Mouse (Mus musculus): Measurements from ENCODE around the gene Slc26a8. TPM values are rescaled to one million over a fixed set of nuclear protein-coding genes. Genes with fewer than 3 reads are reported as not detected.

Gene Slc26a8
- polyA plus RNA-seq, 2 experiments: 0.77 to 2.6 TPM

DNA sequence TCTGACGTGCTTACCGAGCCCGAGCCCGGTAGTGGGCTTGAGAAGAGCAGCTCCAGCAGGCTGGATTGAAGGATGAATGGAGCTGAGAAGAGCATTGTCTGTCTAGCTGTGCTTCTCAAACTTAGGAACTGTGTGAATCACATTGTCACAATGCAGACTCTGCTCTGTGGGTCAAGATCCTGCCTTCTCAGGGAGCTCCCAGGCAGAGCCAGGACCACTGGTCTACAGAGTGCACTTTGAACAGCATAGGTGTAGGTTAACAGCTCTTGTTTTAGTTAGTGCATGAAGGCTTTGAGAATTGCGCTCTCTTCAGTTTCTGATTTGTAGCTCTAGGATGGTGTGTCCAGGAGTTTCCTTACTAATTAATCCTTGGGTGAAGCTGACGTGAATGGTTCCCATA is 21.2 kb upstream of the Slc26a8 start:
- DNase-seq (ENCODE audit: low spot score): no peak
- Histone ChIP-seq H3K36me3 (ENCODE audit: control insufficient read depth, insufficient read depth, low read length) (peaks cover 28% of the 10 kb centered on the region), H3K4me3 (replicated peaks; ENCODE audit: low read length) (no peak overlapping the region), H3K4me2 (replicated peaks; ENCODE audit: low read depth, low read length, severe bottlenecking) (no peak overlapping the region), H3K9ac (ENCODE audit: low read depth, low read length, severe bottlenecking) (no peak overlapping the region), H3K27me3 (ENCODE audit: control insufficient read depth, insufficient read depth, low read length) (no peaks in the 10 kb centered on the region), H3K4me1 (ENCODE audit: control insufficient read depth, insufficient read depth, low read length) (peaks cover 5% of the 10 kb centered on the region; the same call in 1 of the 2 replicates), H3K9me3 (ENCODE audit: control insufficient read depth, low read length) (no peaks in the 10 kb centered on the region), H3K27ac (replicated peaks; ENCODE audit: low read depth, low read length) (no peak overlapping the region)
- TF ChIP-seq POLR2A (IDR thresholded peaks at IDR 0.05; ENCODE audit: borderline replicate concordance, extremely low read depth, insufficient read depth, insufficient read length): no peak
- 94% methylated on average over 6 of the region's 6 CpGs for WGBS
- ATAC-seq (ENCODE audit: low FRiP score, low read depth): no peak

GRCm38 (mm10) chr17:28710291-28710688 is 20.3 kb upstream of the Slc26a8 start:
- TF ChIP-seq POLR2A (IDR thresholded peaks at IDR 0.05; ENCODE audit: borderline replicate concordance, extremely low read depth, insufficient read depth, insufficient read length): no peak
- H3K9me3 ChIP-seq (ENCODE audit: control insufficient read depth, low read length): no peaks in the 10 kb centered on the region
- H3K4me3 ChIP-seq (replicated peaks; ENCODE audit: low read length): no peak overlapping the region
- no peaks in the 10 kb centered on the region for H3K27me3 ChIP-seq (ENCODE audit: control insufficient read depth, insufficient read depth, low read length)
- DNase-seq (ENCODE audit: low spot score): no peak
- H3K27ac ChIP-seq (replicated peaks; ENCODE audit: low read depth, low read length): no peak overlapping the region
- no peak overlapping the region for H3K9ac ChIP-seq (ENCODE audit: low read depth, low read length, severe bottlenecking)
- H3K4me1 ChIP-seq (ENCODE audit: control insufficient read depth, insufficient read depth, low read length): peaks cover 5% of the 10 kb centered on the region; the same call in 1 of the 2 replicates
- 83% methylated on average over 8 of the region's 8 CpGs for WGBS
- H3K4me2 ChIP-seq (replicated peaks; ENCODE audit: low read depth, low read length, severe bottlenecking): no peak overlapping the region
- no peak for ATAC-seq (ENCODE audit: low FRiP score, low read depth)
- H3K36me3 ChIP-seq (ENCODE audit: control insufficient read depth, insufficient read depth, low read length): peaks cover 19% of the 10 kb centered on the region

- 81% methylated on average over 8 of the region's 8 CpGs for WGBS
- ATAC-seq (ENCODE audit: low FRiP score, low read depth): no peak
- H3K4me1 ChIP-seq (ENCODE audit: control insufficient read depth, insufficient read depth, low read length): peaks cover 5% of the 10 kb centered on the region; the same call in 1 of the 2 replicates
- H3K36me3 ChIP-seq (ENCODE audit: control insufficient read depth, insufficient read depth, low read length): peaks cover 13% of the 10 kb centered on the region
- no peak for TF ChIP-seq POLR2A (IDR thresholded peaks at IDR 0.05; ENCODE audit: borderline replicate concordance, extremely low read depth, insufficient read depth, insufficient read length)
- no peak overlapping the region for H3K4me2 ChIP-seq (replicated peaks; ENCODE audit: low read depth, low read length, severe bottlenecking)
- DNase-seq (ENCODE audit: low spot score): no peak
- no peaks in the 10 kb centered on the region for H3K9me3 ChIP-seq (ENCODE audit: control insufficient read depth, low read length)
- H3K27ac ChIP-seq (replicated peaks; ENCODE audit: low read depth, low read length): no peak overlapping the region
- H3K9ac ChIP-seq (ENCODE audit: low read depth, low read length, severe bottlenecking): no peak overlapping the region
- H3K4me3 ChIP-seq (replicated peaks; ENCODE audit: low read length): no peak overlapping the region
- H3K27me3 ChIP-seq (ENCODE audit: control insufficient read depth, insufficient read depth, low read length): no peaks in the 10 kb centered on the region
Measured at GRCm38 (mm10) chr17:28709552-28710290, 19.7 kb upstream of the Slc26a8 start.

- Histone ChIP-seq H3K9ac (ENCODE audit: low read depth, low read length, severe bottlenecking) (no peak overlapping the region), H3K9me3 (ENCODE audit: control insufficient read depth, low read length) (no peaks in the 10 kb centered on the region), H3K4me3 (replicated peaks; ENCODE audit: low read length) (no peak overlapping the region), H3K4me2 (replicated peaks; ENCODE audit: low read depth, low read length, severe bottlenecking) (no peak overlapping the region), H3K27me3 (ENCODE audit: control insufficient read depth, insufficient read depth, low read length) (no peaks in the 10 kb centered on the region), H3K36me3 (ENCODE audit: control insufficient read depth, insufficient read depth, low read length) (peaks cover 6% of the 10 kb centered on the region), H3K27ac (replicated peaks; ENCODE audit: low read depth, low read length) (no peak overlapping the region), H3K4me1 (ENCODE audit: control insufficient read depth, insufficient read depth, low read length) (peaks cover 5% of the 10 kb centered on the region; the same call in 1 of the 2 replicates)
- 37% methylated on average over 2 of the region's 2 CpGs for WGBS
- no peak for TF ChIP-seq POLR2A (IDR thresholded peaks at IDR 0.05; ENCODE audit: borderline replicate concordance, extremely low read depth, insufficient read depth, insufficient read length)
- DNase-seq (ENCODE audit: low spot score): no peak
- no peak for ATAC-seq (ENCODE audit: low FRiP score, low read depth)
Measured at GRCm38 (mm10) chr17:28708989-28709388, 19.0 kb upstream of the Slc26a8 start.

DNA sequence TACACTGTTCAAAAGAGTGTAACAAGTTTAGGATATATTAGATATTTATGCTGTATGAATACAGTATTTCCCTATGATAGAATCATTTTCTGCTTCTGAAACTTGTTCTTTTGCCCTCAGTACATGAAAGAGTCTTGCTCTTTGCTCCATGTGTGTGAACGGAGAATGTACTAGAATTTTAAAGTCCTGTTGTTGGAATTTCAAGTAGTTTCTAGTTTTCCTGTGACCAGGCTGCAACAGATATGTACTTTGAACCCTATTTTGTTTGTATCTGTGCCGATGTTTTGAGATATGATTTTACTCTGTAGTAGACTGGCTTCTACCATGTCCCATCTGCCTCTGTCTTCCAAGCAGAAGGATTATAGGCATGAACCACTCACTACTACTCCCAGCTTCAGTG is 17.8 kb upstream of the Slc26a8 start:
- Histone ChIP-seq H3K4me2 (replicated peaks; ENCODE audit: low read depth, low read length, severe bottlenecking) (no peak overlapping the region), H3K27ac (replicated peaks; ENCODE audit: low read depth, low read length) (no peak overlapping the region), H3K4me1 (ENCODE audit: control insufficient read depth, insufficient read depth, low read length) (peaks cover 5% of the 10 kb centered on the region; the same call in 1 of the 2 replicates), H3K36me3 (ENCODE audit: control insufficient read depth, insufficient read depth, low read length) (no peaks in the 10 kb centered on the region), H3K9me3 (ENCODE audit: control insufficient read depth, low read length) (no peaks in the 10 kb centered on the region), H3K27me3 (ENCODE audit: control insufficient read depth, insufficient read depth, low read length) (no peaks in the 10 kb centered on the region), H3K4me3 (replicated peaks; ENCODE audit: low read length) (no peak overlapping the region), H3K9ac (ENCODE audit: low read depth, low read length, severe bottlenecking) (no peak overlapping the region)
- TF ChIP-seq POLR2A (IDR thresholded peaks at IDR 0.05; ENCODE audit: borderline replicate concordance, extremely low read depth, insufficient read depth, insufficient read length): no peak
- ATAC-seq (ENCODE audit: low FRiP score, low read depth): no peak
- 95% methylated on average over 2 of the region's 2 CpGs for WGBS
- no peak for DNase-seq (ENCODE audit: low spot score)
